Mouse (Mus musculus): ENCODE results near the gene Teddm1a. TPM values are rescaled to one million over a fixed set of nuclear protein-coding genes. Genes with fewer than 3 reads are reported as not detected.
"Not testable (repeated sequence)": the region's sequence is repeated elsewhere in the genome, so short reads cannot be mapped to it uniquely, and the experiment has no call there.

The Teddm1a gene
- total RNA-seq (2021), result not detected
- long read RNA-seq, experiment 1, result 0 reads
- long read RNA-seq, experiment 2, result 0 reads

DNA sequence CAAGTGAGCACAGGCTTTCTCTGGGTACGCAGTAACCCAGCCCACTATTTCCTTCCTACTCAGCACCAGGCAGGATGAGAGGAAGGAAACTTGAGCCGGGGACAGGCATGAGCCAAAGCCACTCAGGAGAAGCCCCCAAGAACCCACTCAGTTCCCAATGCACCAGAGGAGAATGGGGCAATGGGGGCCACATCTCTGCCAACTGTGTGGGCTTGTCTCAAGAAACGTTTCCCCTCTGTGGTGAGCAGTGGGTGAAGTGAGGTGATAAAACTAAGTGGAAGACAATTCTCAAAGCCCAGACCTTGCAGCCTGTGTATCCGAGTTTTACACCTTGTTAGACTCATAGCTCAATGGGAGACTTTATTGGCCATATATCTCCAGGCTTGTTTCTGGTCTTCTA, at the start of gene Teddm1a:
Gene Teddm1a, plus strand, starts transcription at position 301 of the 400 bp plus-strand sequence.
- no peak for DNase-seq

DNA sequence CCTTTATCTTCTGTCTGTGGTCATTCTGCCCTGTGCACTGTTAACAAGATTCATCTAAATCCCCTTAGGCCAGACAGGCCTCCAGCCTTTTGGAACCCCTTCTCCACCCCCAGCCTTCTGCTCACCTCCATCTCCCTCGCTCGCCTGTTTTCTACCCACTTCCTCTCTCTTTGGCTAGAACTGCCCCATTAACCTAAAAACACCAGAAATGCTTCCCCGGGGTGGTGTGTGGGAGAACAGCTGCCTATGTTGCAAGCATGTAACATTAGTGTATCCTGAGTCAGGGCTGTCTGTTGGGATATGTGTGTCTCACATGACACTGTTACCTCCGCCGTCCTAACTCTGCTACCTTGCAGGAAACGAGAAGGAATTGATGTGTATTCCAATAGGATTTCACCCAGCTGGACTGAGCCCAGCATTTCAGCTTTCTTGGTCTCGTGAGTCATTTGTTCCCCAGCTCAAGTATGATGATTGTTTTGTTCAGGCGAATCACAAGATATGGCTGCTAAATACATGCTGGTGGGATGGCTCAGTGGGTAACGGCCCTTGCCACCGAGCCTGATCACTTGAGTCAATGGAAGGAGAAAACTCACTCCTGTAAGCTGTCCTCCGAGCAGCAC, 49.3 kb upstream of the Teddm1a start:
- peak; percentile 7 for DNase-seq

DNA sequence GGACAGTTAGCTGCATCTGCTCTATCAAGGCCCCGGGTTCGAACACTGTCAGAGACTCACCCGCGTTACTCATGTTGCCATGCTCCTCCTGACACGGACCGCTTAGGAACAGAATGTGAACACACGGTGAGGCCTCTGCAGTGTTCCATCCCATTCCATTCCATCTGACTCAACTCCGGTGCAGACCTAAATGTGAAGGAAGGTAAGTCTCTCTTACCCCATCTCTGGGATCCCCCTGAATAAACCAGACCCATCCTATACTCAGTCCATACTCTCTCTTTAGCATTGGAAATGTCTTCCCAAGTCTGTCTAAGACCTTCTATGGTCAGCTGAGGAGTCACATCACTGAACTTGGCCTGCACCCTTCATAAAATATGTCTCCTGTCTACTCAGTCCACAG, 47.5 kb upstream of the Teddm1a start, which contains the start of gene Rgsl1:
Gene Rgsl1, minus strand, starts transcription at position 101 of the 400 bp plus-strand sequence.
- no peak for DNase-seq

DNA sequence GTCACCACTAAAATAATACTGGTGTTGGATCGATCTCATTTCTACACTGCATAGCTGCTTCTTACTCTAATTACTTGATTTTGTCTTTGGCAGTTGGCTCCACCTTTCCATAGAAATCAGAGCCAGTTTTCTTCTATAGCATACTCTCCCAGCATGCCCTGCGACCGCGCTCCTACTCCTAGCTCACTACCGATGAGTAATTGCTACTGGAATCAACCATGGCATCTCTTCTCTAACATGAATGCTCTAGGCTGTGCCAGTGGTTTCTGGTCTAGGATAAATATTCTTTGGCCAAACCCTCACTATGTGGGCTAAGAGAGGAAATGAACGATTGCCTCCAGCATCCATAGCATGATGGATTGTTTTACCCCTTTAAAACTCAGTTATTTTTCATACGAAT, 45.1 kb upstream of the Teddm1a start:
- DNase-seq, result no peak

DNA sequence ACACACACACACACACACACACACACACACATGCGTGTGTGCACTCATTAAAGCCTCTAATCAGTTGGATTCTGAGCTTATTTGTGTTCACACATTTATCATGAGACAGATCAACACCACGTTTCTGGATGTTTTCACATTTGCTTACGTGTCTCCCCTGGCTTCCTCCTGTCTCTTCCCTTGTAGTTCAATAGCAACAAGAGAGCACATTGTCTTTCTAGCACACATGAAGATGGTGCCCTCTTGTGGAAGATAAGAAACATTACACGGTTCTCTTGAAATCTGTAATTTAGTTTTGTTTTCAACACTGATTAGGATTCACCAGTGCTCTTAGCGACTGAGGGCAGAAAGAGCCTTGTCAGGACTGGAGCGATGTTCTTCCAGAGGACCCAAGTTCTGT, 44.7 kb upstream of the Teddm1a start:
- DNase-seq, result no peak

DNA sequence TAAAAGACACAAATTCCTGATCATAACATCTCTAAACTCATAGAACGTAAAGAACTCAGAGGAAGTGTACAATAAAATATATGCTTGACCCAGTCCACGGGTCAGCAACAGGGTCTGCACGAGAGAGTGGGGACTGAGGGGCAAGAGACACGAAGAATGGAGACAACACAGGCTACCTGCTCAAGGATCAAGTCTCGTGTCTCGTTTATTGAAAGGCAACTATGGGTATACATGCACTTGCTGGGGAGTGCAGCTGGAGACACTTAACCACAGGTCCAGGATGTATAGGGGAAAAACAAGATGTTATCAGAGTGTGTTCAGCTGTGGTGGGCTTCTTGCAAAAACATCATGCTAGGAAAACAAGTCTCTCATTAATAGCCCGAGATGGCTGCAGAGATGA, 38.8 kb upstream of the Teddm1a start:
- not testable (repeated sequence) for DNase-seq

DNA sequence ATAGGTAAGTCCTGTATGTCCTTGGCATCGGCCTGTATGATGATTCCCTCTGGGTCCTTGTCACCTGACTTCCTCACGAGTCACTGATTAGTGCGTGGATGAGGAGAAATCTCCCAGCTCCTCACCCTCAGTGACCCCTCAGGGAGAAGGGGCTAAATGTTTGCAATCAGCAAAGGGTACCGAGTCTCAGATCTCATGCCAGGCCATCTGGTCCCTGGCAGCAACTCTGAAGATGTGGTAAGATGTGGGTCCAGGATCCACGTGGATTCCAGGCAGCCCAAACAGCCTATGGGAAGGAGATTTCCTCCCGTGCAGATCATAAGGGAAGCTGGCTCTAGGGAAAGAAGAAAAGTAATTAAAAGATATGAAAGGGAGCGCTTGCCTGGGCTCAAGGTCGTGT, 35.6 kb upstream of the Teddm1a start:
- DNase-seq, result no peak

DNA sequence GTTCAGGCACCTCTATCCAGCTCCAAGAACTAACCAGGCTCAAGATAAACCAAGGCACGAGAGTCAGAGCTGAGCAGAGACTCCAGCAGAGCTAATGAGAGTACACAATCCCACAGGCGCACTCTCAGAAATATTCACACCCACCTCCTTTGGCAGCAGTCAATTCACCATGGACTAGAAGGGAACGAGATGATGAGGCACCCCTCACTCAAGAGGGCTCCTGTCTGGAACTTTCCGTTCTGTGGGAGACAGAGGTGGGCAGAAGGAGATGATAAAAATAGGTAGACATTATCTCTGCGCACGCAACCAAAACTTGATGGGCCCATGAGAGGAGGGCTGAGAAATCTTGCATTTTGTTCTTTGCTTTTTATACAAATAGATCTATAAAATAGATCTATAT, 17.5 kb upstream of the Teddm1a start, which contains the start of gene Teddm1b:
Gene Teddm1b, plus strand, starts transcription at position 301 of the 400 bp plus-strand sequence.
- no peak for DNase-seq

DNA sequence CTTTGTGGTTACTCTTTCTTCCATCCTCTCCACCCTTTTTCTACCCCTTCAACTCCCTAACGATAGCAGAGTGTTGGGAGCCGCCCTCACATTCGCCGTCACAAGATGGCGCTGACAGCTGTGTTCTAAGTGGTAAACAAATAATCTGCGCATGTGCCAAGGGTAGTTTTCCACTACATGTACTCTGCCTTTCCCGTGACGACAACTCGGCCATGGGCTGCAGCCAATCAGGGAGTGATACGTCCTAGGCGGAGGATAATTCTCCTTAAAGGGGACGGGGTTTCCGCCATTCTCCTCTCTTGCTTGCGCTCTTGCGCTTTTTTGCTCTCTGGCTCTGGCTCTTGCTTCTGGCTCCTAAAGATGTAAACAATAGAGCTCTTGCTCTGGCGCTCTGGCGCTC, 11.2 kb upstream of the Teddm1a start:
- DNase-seq, result not testable (repeated sequence)

DNA sequence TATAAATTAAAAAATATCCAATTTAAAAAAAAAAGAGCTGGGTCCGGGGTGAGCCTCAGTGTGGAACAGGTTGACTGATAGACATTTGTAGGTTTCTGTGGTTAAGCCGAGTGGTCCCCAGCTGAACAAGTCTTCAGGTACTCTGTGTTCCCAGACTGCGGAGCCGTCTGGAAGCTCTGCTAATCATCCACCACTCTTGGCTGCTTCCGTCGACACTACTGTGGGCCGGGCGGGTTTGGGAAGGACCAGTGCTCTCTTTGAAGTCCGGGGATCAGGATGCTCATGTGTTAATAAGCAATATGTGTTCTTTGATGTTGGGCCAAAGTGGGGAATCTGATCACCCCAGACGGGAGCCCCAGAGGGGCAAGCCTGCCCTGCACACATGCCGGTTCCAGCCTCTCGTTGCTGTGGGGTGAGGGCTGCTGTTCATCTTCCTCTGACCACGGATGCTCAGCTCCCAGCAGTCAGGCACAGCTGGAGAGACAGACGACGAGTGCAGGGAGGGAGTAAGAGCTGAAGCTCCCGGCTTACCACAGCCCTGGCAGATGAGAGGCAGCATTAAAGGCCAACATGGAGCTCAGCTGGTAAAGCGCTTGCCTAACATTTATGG, 5.4 kb upstream of the Teddm1a start:
- no peak for DNase-seq

DNA sequence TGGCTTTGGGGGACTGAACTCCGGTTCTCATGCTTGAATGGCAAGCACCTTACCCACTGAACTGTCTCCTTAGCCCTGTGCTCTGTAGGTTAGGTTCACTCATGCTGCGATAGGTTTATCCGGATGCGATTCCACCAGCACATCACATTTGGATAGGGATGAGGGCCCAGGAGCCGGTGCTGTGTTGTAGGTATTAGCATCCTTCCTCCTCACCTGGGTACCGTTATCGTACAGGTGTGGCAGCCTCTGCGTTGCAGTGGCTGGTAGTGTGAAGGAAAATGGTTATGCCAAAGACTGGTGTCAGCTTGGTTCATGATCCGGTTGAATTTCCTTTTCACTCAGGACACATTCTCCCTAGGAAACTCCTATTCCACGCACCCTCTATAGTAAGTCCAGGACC, 1.4 kb upstream of the Teddm1a start:
- DNase-seq, result no peak

DNA sequence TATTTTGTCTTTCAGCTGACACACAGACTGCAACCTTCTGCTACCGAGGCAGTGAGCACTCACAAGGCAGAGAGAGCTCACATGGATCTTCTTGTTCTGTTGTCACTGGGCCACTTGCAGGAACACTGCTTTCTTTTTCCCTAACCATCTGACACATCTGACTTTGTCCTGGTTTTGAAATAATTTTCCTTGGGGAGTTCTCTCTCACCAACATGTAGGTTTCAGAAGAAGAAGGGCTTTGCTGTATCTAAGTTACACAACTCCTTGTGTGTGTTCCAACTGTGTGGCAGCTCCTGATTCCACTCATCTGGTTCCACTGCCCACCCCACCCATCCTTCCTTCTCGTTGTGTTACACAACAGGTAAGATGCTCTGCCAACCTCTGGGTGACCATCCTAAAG, 2.2 kb downstream of the Teddm1a start:
- DNase-seq, result no peak

DNA sequence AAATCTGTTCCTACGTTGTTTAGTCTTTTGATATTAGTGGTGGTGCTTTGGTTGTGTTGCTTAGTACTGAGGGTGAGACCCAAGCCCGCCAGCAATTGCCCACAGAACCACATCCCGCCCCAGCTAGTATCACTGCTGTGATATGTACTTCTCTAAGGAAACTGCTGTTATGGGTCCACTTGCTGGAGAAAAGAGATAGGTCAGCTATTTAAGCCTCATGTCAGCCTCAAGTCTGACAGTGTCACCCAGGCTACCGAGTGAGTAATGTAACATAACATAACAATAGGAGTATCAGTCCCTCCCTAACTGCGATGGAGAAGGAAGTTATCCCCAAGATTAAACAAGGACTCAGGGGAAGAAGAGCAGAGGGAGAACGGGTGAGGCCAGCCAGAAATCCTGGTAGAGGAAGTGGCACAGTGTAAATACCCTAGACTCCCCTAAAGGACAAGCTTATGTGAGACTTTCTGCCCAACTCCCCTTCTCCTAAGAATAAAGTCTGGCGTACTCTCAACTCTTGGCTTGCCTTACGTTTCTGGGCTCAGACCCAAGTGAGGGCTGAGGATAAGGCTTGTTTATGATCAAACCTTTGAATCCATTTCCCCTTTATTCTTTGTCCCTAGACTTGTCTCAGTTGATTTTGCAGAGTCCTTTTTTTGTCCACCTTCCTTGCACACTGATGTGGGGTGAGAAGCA, 2.8 kb downstream of the Teddm1a start:
- no peak for DNase-seq

DNA sequence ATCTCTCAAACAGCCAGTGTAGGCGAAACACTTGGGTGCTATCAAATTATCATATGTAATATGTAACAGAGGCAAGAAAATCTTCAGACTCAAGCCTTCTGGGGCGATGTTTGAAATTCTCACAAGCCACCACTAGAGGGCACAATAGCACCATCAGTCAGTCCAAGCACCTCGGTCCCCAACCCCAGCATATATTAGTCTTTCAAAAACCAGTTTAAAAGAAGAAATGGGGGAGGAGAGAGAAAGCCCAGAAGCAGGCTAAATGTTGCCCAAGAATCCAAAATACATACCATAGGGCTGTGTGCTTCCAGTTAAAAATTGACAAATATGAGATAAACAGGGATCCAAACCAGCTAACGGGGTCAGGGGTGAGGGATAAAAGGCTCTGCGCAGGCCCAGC, 3.4 kb downstream of the Teddm1a start:
- no peak for DNase-seq

DNA sequence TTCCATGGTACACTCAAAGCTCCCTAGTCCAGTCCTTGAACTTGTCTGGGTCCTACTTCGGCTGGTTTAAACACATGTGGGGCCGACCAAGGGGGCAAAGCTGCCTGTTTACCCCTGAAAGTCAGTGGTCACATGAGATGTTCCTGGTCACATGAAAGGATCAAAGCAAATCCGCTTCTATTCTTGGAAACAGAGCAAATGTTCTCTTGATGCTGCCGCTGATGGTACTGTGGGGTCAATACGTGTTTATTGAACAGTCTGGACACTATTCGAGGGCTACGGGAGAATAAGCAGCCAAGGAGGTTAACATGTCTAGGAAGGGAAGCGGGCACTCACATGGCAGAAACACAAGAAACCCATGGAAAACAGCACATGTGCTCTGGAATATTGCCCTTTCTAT, 5.7 kb downstream of the Teddm1a start:
- no peak for DNase-seq

DNA sequence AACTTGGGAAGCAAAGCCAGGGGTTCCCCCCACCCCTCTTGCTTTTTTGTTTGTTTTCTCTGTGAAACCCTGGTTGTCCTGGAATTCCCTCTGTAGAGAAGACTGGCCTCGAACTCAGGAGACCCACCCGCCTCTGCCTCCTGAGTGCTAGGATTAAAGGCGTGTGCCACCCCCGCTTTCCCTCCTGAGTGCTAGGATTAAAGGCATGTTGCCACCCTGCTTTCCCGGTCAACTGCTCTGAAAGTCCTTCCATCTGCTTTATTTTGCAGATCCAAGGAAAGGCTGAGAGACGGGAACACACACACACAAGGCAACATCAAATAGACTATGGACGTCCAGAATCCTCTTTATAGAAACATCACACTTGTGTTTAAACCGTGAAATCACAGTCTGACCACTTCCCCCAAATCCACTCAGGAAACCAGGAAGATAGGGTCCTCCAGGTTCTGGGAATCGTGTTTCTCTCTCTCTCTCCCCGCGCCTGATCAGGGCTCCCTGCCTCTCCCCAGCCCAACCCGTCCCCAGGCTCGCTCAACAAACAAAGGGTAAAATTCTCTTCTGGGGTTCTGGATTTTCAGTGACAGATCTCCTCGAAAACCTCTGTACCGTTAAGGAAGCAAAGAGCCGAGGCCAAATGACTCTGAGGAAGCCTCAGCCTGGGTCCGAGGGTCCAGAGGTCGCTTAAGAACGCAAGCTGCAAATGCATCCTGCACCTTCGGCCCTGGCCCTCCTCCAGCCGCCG, 7.6 kb downstream of the Teddm1a start:
- DNase-seq, result no peak

DNA sequence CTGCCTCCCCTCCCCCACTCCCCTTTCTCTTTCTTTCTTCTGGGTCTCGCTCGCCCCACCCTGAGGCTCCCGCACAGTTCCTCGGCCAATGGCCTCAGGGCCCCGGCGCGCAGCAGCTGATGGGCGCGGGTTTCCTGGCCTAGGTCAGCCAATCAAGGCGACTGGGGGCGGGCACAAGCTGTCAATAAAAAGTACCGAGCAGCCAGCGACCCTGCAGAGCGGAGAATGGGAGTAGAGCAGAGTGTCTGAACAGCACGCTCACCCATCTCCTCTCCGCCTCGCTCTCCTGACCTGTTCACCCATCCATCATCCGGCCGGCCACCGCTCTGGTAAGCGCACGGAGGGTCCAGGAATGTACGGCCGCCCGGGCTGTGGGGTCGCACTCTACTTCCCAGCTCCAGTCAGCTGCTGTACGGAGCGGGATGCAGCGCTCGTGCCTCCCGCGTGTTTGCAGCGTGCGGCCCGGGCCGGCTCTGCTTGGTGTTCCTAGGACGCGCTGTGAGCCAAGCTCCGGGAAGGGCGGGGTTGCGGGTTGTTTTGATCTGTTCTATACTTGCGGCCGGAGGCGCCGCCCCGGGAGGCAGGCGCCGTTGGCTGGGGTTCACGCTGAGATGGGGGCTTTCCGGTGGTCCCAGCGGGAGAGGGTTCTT, 8.3 kb downstream of the Teddm1a start, which contains the start of the genes Glul and Teddm2:
Gene Glul, plus strand, starts transcription at position 214 of the 650 bp plus-strand sequence.
Gene Teddm2, minus strand, starts transcription at position 498 of the 650 bp plus-strand sequence.
- peak; percentile 98 for DNase-seq

DNA sequence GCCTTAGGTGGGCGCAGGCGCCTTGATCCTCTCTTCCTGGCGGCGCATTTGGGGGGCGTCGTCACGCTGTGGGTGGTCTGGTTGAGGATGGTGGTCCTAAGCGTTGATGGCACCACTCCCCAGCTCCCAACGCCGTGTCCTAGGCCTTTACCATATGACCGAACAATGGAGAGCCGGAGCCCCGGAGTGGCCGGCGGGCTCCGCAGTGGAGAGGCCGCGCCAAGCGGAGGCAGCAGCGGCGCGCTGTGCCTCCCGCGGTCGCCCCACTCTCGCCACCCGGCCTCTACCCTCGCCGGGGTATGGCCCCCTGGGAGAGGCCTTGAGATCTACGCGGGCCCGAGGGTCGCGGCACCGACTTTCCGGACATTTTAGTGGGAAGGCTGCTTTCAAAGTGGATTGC, 8.8 kb downstream of the Teddm1a start:
- DNase-seq, result peak; percentile 52

DNA sequence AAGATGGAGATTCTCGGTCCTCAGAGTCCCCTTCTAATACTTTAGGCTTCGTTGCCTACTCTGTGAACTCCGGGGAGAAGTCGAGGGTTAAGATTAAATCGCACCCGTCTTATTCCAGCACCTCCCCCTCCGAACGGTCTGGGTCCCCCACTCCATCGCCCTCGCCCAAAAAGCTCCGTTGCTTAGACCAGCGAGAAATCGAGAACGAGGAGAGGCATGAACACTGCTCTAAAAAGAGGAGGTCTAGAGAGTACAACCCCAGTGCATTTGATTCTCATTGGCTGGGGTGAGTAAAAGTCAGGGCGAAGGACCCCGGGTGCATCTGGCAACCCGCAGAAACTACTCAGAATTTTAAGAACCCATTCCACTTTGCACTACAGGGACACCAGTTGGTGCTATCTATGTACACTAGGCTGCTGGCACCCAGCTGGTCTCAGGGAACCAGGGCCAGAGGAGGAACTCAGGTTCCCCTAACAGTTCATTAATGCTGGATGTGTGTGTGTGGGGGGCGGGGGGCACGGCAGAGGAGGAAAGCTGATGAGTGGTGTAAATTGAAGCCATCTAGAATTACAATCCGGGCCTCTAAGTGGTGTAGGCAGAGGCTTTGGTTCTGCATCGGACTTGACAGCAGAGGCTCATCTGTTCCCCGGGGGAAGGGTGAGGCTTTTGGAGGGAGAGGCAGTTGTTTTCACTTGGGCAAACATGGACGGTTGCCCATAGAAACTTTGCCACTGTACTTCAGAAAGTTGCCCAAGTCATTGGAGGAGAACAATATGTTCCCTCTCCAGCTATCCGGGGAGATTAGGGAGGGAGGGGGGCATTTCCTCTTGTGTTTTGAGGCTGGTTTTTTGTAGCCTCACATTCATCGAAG, 9.6 kb downstream of the Teddm1a start:
- peak; percentile 82 for DNase-seq

DNA sequence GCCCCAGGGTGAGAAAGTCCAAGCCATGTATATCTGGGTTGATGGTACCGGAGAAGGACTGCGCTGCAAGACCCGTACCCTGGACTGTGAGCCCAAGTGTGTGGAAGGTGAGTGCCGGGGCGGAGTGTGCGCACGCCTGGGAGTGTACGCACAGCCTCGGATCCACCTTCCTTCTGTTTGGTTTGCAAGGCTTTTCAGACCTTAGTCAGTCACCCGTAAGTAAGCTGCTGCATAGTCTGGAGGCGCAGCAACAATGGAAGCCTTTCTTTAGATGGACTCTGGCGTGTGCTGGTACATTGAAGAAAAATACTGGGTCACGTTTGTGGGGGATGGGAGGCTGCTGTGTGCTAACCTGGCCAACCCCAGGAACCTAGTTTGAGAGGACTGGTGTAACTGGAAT, 11.5 kb downstream of the Teddm1a start:
- no peak for DNase-seq

DNA sequence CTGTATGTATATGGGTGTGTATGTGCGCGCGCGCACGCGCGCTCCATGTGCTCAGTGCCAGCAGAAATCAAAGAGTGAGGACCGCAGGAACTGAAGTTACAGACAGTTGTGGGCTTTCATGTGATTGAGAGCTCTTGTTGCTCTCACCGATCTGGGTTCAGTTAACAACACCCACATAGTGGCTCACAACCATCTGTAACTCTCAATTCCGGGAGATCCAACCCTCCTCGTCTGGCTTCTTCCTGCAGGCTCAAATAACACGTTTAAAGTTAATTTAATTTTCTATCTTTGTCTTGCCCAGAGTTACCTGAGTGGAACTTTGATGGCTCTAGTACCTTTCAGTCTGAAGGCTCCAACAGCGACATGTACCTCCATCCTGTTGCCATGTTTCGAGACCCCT, 12.7 kb downstream of the Teddm1a start:
- no peak for DNase-seq
